Mouse (Mus musculus): ENCODE measurements around the gene Akt3. TPM values are rescaled to one million over a fixed set of nuclear protein-coding genes. Genes with fewer than 3 reads are reported as not detected.

The Akt3 gene
- polyA plus RNA-seq, 1 experiment = 46.6 TPM

- Histone ChIP-seq H3K4me1 (ENCODE audit: control insufficient read depth, insufficient read depth, low read length) (no peaks in the 10 kb centered on the region), H3K27ac (ENCODE audit: insufficient read depth, low read length) (no peak overlapping the region), H3K4me3 (ENCODE audit: insufficient read depth, low read length) (no peak overlapping the region)
- no peak for TF ChIP-seq POLR2A (IDR thresholded peaks at IDR 0.05; ENCODE audit: extremely low read depth, insufficient read depth, low read length)
These were observed 63.7 kb downstream of the Akt3 start for GRCm38 (mm10) chr1:177194324-177194723.

GRCm38 (mm10) chr1:177191623-177192022 lies 66.4 kb downstream of the Akt3 start:
- no peak overlapping the region for H3K4me3 ChIP-seq (ENCODE audit: insufficient read depth, low read length)
- no peak for TF ChIP-seq CTCF (IDR thresholded peaks at IDR 0.05; ENCODE audit: extremely low read depth, insufficient read depth, low read length)
- no peak for TF ChIP-seq POLR2A (IDR thresholded peaks at IDR 0.05; ENCODE audit: extremely low read depth, insufficient read depth, low read length)
- no peaks in the 10 kb centered on the region for H3K4me1 ChIP-seq (ENCODE audit: control insufficient read depth, insufficient read depth, low read length)
- no peak overlapping the region for H3K27ac ChIP-seq (ENCODE audit: insufficient read depth, low read length)

GRCm38 (mm10) chr1:177190358-177190757 lies 67.6 kb downstream of the Akt3 start:
- Histone ChIP-seq H3K4me1 (ENCODE audit: control insufficient read depth, insufficient read depth, low read length) (no peaks in the 10 kb centered on the region), H3K27ac (ENCODE audit: insufficient read depth, low read length) (no peak overlapping the region), H3K4me3 (ENCODE audit: insufficient read depth, low read length) (no peak overlapping the region)
- no peak for TF ChIP-seq POLR2A (IDR thresholded peaks at IDR 0.05; ENCODE audit: extremely low read depth, insufficient read depth, low read length)
- TF ChIP-seq CTCF (IDR thresholded peaks at IDR 0.05; ENCODE audit: extremely low read depth, insufficient read depth, low read length) = no peak

- Histone ChIP-seq H3K4me1 (ENCODE audit: control insufficient read depth, insufficient read depth, low read length) (no peaks in the 10 kb centered on the region), H3K27ac (ENCODE audit: insufficient read depth, low read length) (no peak overlapping the region), H3K4me3 (ENCODE audit: insufficient read depth, low read length) (no peak overlapping the region)
- TF ChIP-seq POLR2A (IDR thresholded peaks at IDR 0.05; ENCODE audit: extremely low read depth, insufficient read depth, low read length) = no peak
- peak; percentile 43; the same call in 1 of the 2 replicates for TF ChIP-seq CTCF (IDR thresholded peaks at IDR 0.05; ENCODE audit: extremely low read depth, insufficient read depth, low read length)
These were observed 69.3 kb downstream of the Akt3 start for GRCm38 (mm10) chr1:177188708-177189107.

DNA sequence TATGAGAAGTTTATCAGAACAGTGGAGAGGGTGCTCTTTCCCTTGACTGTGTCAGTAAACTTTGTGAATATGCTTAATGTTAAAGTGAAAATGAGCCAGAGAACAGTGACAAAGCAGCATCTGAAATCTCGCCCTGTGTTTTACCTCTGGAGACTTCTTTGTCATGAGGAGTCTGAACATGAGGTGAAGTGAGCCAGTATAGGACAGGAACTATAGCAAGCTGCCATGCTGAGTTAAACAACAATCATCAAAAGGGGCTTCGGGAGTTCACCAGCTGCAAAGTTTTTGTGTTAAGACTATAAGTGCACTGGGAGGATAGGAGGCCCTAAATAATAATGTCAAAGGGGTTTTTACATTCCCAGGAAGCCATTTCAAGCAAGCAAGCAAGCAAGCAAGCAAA lies 71.3 kb downstream of the Akt3 start:
- no peak overlapping the region for H3K27ac ChIP-seq (ENCODE audit: insufficient read depth, low read length)
- no peak for TF ChIP-seq CTCF (IDR thresholded peaks at IDR 0.05; ENCODE audit: extremely low read depth, insufficient read depth, low read length)
- TF ChIP-seq POLR2A (IDR thresholded peaks at IDR 0.05; ENCODE audit: extremely low read depth, insufficient read depth, low read length) = no peak

DNA sequence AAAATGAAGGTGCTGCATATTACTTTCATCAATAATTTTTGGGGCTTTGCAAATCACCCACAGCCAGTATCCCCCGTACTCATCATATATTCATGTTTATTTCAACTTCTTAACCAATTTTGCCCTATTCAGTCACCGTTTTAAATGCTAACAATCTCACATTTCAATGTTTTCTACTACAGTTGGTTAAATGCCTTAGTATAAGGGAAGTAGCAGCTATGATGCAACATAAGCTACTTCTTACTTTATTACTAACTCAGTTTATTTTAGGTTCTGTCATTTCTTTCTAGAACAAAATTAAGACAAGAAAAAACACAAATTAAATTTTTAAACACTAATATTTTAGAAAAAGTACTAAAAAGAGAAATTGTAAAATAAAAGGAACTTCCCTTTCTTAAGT lies 78.4 kb downstream of the Akt3 start:
- no peak for TF ChIP-seq CTCF (IDR thresholded peaks at IDR 0.05; ENCODE audit: extremely low read depth, insufficient read depth, low read length)

More for the DNA sequence above, 71.3 kb downstream of the Akt3 start:
- H3K4me1 ChIP-seq (ENCODE audit: control insufficient read depth, insufficient read depth, low read length) = no peaks in the 10 kb centered on the region
- H3K4me3 ChIP-seq (ENCODE audit: insufficient read depth, low read length) = no peak overlapping the region

GRCm38 (mm10) chr1:177175436-177175835 lies 82.6 kb downstream of the Akt3 start:
- TF ChIP-seq POLR2A (IDR thresholded peaks at IDR 0.05; ENCODE audit: extremely low read depth, insufficient read depth, low read length) = no peak
- Histone ChIP-seq H3K4me1 (ENCODE audit: control insufficient read depth, insufficient read depth, low read length) (no peaks in the 10 kb centered on the region), H3K27ac (ENCODE audit: insufficient read depth, low read length) (no peak overlapping the region), H3K4me3 (ENCODE audit: insufficient read depth, low read length) (no peak overlapping the region)

More for the DNA sequence above, 78.4 kb downstream of the Akt3 start:
- no peaks in the 10 kb centered on the region for H3K4me1 ChIP-seq (ENCODE audit: control insufficient read depth, insufficient read depth, low read length)
- H3K27ac ChIP-seq (ENCODE audit: insufficient read depth, low read length) = no peak overlapping the region
- no peak overlapping the region for H3K4me3 ChIP-seq (ENCODE audit: insufficient read depth, low read length)

DNA sequence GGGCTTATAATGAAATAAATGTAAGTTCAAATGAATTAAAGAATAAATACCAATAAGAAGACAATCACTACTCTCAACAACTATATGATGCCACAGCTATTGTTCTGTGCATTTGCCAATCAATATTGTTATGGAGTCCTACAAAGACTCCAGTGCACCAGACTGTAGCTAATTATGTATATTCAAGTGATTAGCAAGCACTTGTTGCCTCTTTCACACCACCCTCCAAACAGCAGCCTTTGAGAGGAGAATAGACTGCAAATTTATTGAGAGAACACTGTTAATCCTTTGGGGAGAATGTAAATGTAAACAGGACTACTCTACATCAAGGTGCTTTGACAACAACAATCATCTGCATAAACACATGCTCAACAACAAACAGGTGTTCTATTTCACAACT lies 86.7 kb downstream of the Akt3 start:
- Histone ChIP-seq H3K4me3 (ENCODE audit: insufficient read depth, low read length) (no peak overlapping the region), H3K27ac (ENCODE audit: insufficient read depth, low read length) (no peak overlapping the region), H3K4me1 (ENCODE audit: control insufficient read depth, insufficient read depth, low read length) (no peaks in the 10 kb centered on the region)
- TF ChIP-seq CTCF (IDR thresholded peaks at IDR 0.05; ENCODE audit: extremely low read depth, insufficient read depth, low read length) = no peak
- TF ChIP-seq POLR2A (IDR thresholded peaks at IDR 0.05; ENCODE audit: extremely low read depth, insufficient read depth, low read length) = no peak

GRCm38 (mm10) chr1:177165789-177166188 lies 92.2 kb downstream of the Akt3 start:
- H3K4me3 ChIP-seq (ENCODE audit: insufficient read depth, low read length) = no peak overlapping the region
- TF ChIP-seq POLR2A (IDR thresholded peaks at IDR 0.05; ENCODE audit: extremely low read depth, insufficient read depth, low read length) (no peak), CTCF (IDR thresholded peaks at IDR 0.05; ENCODE audit: extremely low read depth, insufficient read depth, low read length) (no peak)
- no peak overlapping the region for H3K27ac ChIP-seq (ENCODE audit: insufficient read depth, low read length)
- H3K4me1 ChIP-seq (ENCODE audit: control insufficient read depth, insufficient read depth, low read length) = no peaks in the 10 kb centered on the region

- TF ChIP-seq CTCF (IDR thresholded peaks at IDR 0.05; ENCODE audit: extremely low read depth, insufficient read depth, low read length) (no peak), POLR2A (IDR thresholded peaks at IDR 0.05; ENCODE audit: extremely low read depth, insufficient read depth, low read length) (no peak)
- H3K4me1 ChIP-seq (ENCODE audit: control insufficient read depth, insufficient read depth, low read length) = no peaks in the 10 kb centered on the region
- no peak overlapping the region for H3K27ac ChIP-seq (ENCODE audit: insufficient read depth, low read length)
- no peak overlapping the region for H3K4me3 ChIP-seq (ENCODE audit: insufficient read depth, low read length)
These were observed 92.7 kb downstream of the Akt3 start for GRCm38 (mm10) chr1:177165336-177165735.

Data from cortical plate, adult 2 months (tissue).